Mouse (Mus musculus) bone marrow, adult 2 months (tissue): ENCODE measurements around the gene Piwil4. TPM values are rescaled to one million over a fixed set of nuclear protein-coding genes. Genes with fewer than 3 reads are reported as not detected.

ENCODE experiments used
- H3K27ac ChIP-seq: fragments of 200-500 bp; 2 replicates; pipeline ENCODE4 v1.5.1; 2012; ENCODE audit warnings: low read depth, mild to moderate bottlenecking, control low read depth, inconsistent platforms, low read length; ENCODE audit not compliant: control insufficient read depth, poor library complexity, insufficient read depth
- H3K4me1 ChIP-seq: fragments of 200-500 bp; 2 replicates; pipeline ENCODE4 v1.6.1; 2011; ENCODE audit warnings: low read length; ENCODE audit not compliant: control insufficient read depth, insufficient read depth
- H3K4me3 ChIP-seq: fragments of 200-500 bp; replicated peaks from 2 replicates; pipeline ENCODE3; 2011; ENCODE audit warnings: mild to moderate bottlenecking, low read depth, low read length, control low read depth; ENCODE audit not compliant: control insufficient read depth
- CTCF ChIP-seq: fragments of 200-500 bp; IDR thresholded peaks from 2 replicates; pipeline ENCODE4 v1.5.1; 2011; ENCODE audit warnings: low read length, control low read depth; ENCODE audit not compliant: control insufficient read depth, insufficient read depth
- POLR2A ChIP-seq: fragments of 200-500 bp; IDR thresholded peaks from 2 replicates; pipeline ENCODE4 v1.6.1; 2011; ENCODE audit warnings: low read depth, mild to moderate bottlenecking, control low read depth, low read length, borderline replicate concordance; ENCODE audit not compliant: control insufficient read depth
- WGBS: fragments of 180-500 bp; shearing (Covaris S2); methylation state at CpG from one replicate; pipeline ENCODE4 v1.1.7; 2018; 5-methylcytosine and 5-hydroxymethylcytosine counted together
- polyA plus RNA-seq: library from polyadenylated mRNA; stranded (reverse); fragments of >200 nt; gene quantifications from 2 replicates; pipeline ENCODE4 v1.2.4, GENCODE M21; 2011; ENCODE audit warnings: low replicate concordance; ENCODE audit not compliant: missing spikeins, insufficient read depth, insufficient read length

Piwil4 gene
- 3.5 and 8.3 TPM in 2 replicates for polyA plus RNA-seq

- H3K27ac ChIP-seq = no peak within 1 kb of the TSS
- H3K4me1 ChIP-seq = peaks cover 1% of the 10 kb centered on the region; the same call in 1 of the 2 replicates
- no peak within 1 kb of the TSS for H3K4me3 ChIP-seq
- 80% methylated on average over 19 of the region's 19 CpGs for WGBS
- TF ChIP-seq POLR2A (no peak), CTCF (no peak)
These were observed at the start of gene Piwil4 for GRCm38 (mm10) chr9:14740151-14740924. Gene Piwil4 (minus strand): TSS chr9:14740733.

- H3K4me3 ChIP-seq = no peak overlapping the region
These were observed 46.8 kb upstream of the Piwil4 start for GRCm38 (mm10) chr9:14787356-14787755.

GRCm38 (mm10) chr9:14784039-14785002 is 43.8 kb upstream of the Piwil4 start, which contains the start of the genes Mre11a and Ankrd49:
Gene Mre11a (plus strand): TSS chr9:14784654.
Gene Ankrd49 (minus strand): TSS chr9:14784856.
- no peaks in the 10 kb centered on the region for H3K4me1 ChIP-seq
- under 1% methylated on average over 62 of the region's 62 CpGs for WGBS
- TF ChIP-seq POLR2A (peak; percentile 68; the same call in 1 of the 2 replicates), CTCF (no peak; the same call in 1 of the 2 replicates)
- H3K4me3 ChIP-seq = peak within 1 kb of the TSS; percentile 96
- H3K27ac ChIP-seq = peak within 1 kb of the TSS; percentile 83

More at GRCm38 (mm10) chr9:14787356-14787755, 46.8 kb upstream of the Piwil4 start:
- Histone ChIP-seq H3K27ac (no peak overlapping the region), H3K4me1 (no peaks in the 10 kb centered on the region)
- TF ChIP-seq POLR2A (no peak), CTCF (no peak)
- 91% methylated on average over 6 of the region's 6 CpGs for WGBS

GRCm38 (mm10) chr9:14778341-14778740 is 37.8 kb upstream of the Piwil4 start:
- no peak for TF ChIP-seq POLR2A
- TF ChIP-seq CTCF = no peak
- WGBS = 89% methylated on average over 13 of the region's 13 CpGs
- Histone ChIP-seq H3K4me3 (no peak overlapping the region), H3K27ac (no peak overlapping the region), H3K4me1 (no peaks in the 10 kb centered on the region)

GRCm38 (mm10) chr9:14773813-14774212 is 33.3 kb upstream of the Piwil4 start:
- WGBS = 30% methylated on average over 2 of the region's 2 CpGs
- TF ChIP-seq CTCF (0 out of 2 replicates have a peak, but pooled peaks have one; percentile 16), POLR2A (no peak)
- Histone ChIP-seq H3K27ac (no peak overlapping the region), H3K4me3 (no peak overlapping the region), H3K4me1 (no peaks in the 10 kb centered on the region)

- 78% methylated on average over 2 of the region's 2 CpGs for WGBS
- Histone ChIP-seq H3K27ac (no peak overlapping the region), H3K4me3 (no peak overlapping the region), H3K4me1 (no peaks in the 10 kb centered on the region)
- no peak for TF ChIP-seq POLR2A
- no peak for TF ChIP-seq CTCF
These were observed 31.5 kb upstream of the Piwil4 start for GRCm38 (mm10) chr9:14772074-14772473.

- Histone ChIP-seq H3K27ac (no peak within 1 kb of the TSS), H3K4me3 (no peak within 1 kb of the TSS), H3K4me1 (no peaks in the 10 kb centered on the region)
- TF ChIP-seq POLR2A (no peak), CTCF (no peak)
- WGBS = 19% methylated on average over 23 of the region's 23 CpGs
These were observed 30.4 kb upstream of the Piwil4 start, which contains the start of gene 1700012B09Rik for GRCm38 (mm10) chr9:14770803-14771471. Gene 1700012B09Rik (minus strand): TSS chr9:14771030.
